Comparison of ENCODE assay signal across 11 mouse cellular contexts in genomic region chr2:172399901-172400300, GRCm38 (mm10). TPM values are rescaled to one million over a fixed set of nuclear protein-coding genes. Genes with fewer than 3 reads are reported as not detected.
A peak's percentile ranks its signal among the peaks of the same experiment; 100 is the strongest.
DNase-seq lines count a peak whose midpoint lies in the region; ATAC-seq and TF ChIP-seq lines count a peak whose summit lies in the region.
"Had no signal": no experiment of that assay in that cellular context is flagged by ENCODE, and none has a peak within 500 bp of the region (broad histone marks: within the 10 kb centered on the region; RNA-seq: fewer than 3 reads in every experiment).

No protein-coding gene starts in this region.

- no peak overlapping the region for H3K4me3 ChIP-seq in intestine, embryonic 14.5 days (ENCODE audit: low read depth, low read length)
- H3K4me3 ChIP-seq in intestine, embryonic 16.5 days (ENCODE audit: low read length), result no peak overlapping the region
- H3K4me3 ChIP-seq in CH12.LX (replicated peaks in 1 of 3; ENCODE audit: low read depth in 2 of 3, low read length in 2 of 3, poor library complexity in 1 of 3), result peak overlapping the region in 1 of 3 experiments; percentile 9
- no peak overlapping the region for H3K4me3 ChIP-seq in hindbrain, embryonic 12.5 days
- H3K4me3 ChIP-seq: gastrocnemius, adult 2 months; layer of hippocampus, adult 2 months had no signal

- H3K36me3 ChIP-seq in intestine, embryonic 14.5 days (ENCODE audit: control insufficient read depth, insufficient read depth, low read length), result no peaks in the 10 kb centered on the region
- H3K36me3 ChIP-seq in intestine, embryonic 16.5 days (ENCODE audit: control insufficient read depth, insufficient read depth, low read length), result no peaks in the 10 kb centered on the region
- H3K36me3 ChIP-seq in CH12.LX (replicated peaks in 1 of 2; ENCODE audit: control insufficient read depth in 1 of 2, insufficient read depth in 1 of 2, low read length in 1 of 2), result peaks cover 0 to 23% of the 10 kb centered on the region in 2 experiments
- H3K36me3 ChIP-seq in hindbrain, embryonic 12.5 days, result no peaks in the 10 kb centered on the region

- H3K27me3 ChIP-seq in intestine, embryonic 14.5 days (replicated peaks; ENCODE audit: control insufficient read depth, insufficient read depth, low read length), result no peaks in the 10 kb centered on the region
- H3K27me3 ChIP-seq in intestine, embryonic 16.5 days (replicated peaks; ENCODE audit: control insufficient read depth, insufficient read depth, low read length), result no peaks in the 10 kb centered on the region
- H3K27me3 ChIP-seq in CH12.LX (replicated peaks), result no peaks in the 10 kb centered on the region
- no peaks in the 10 kb centered on the region for H3K27me3 ChIP-seq in hindbrain, embryonic 12.5 days

- intact Hi-C loops in left cerebral cortex, postnatal 14 days (cut with DNase I), result no loop called here

- TF ChIP-seq EP300 in CH12.LX (IDR thresholded peaks at IDR 0.05; ENCODE audit: low read length), result 0 out of 2 replicates have a peak, but pooled peaks have one; percentile 16

- no peak for TF ChIP-seq POLR2A in CH12.LX (IDR thresholded peaks at IDR 0.05; ENCODE audit: low read depth, low read length)

- dilution Hi-C loops in CH12.LX (cut with MboI; ENCODE audit: extremely low pct_ligation_motif_present, extremely low pct_unique_long_range_greater_than_20kb, low sequenced_read_pairs), result no loop called here

- 29% methylated on average over 9 of the region's 9 CpGs for WGBS in intestine, embryonic 14.5 days
- WGBS in intestine, embryonic 16.5 days, result 30% methylated on average over 9 of the region's 9 CpGs
- WGBS in hindbrain, embryonic 12.5 days, result 26% methylated on average over 9 of the region's 9 CpGs

- H3K9me3 ChIP-seq in intestine, embryonic 14.5 days (ENCODE audit: control insufficient read depth, low read length), result no peaks in the 10 kb centered on the region
- H3K9me3 ChIP-seq in intestine, embryonic 16.5 days (ENCODE audit: control insufficient read depth, low read length), result no peaks in the 10 kb centered on the region
- H3K9me3 ChIP-seq in CH12.LX (replicated peaks; ENCODE audit: low read length), result peaks cover 7% of the 10 kb centered on the region
- no peaks in the 10 kb centered on the region for H3K9me3 ChIP-seq in hindbrain, embryonic 12.5 days (replicated peaks)

- in situ Hi-C loops in CH12.LX (cut with MboI; ENCODE audit: low pct_ligation_motif_present, low pct_unique_long_range_greater_than_20kb, low sequenced_read_pairs), result no loop called here

- no peak for DNase-seq in intestine, embryonic 14.5 days (ENCODE audit: low spot score)
- DNase-seq in CH12.LX (ENCODE audit: extremely low read depth), result peak; percentile 82
- peak; percentile 57 to 58 for DNase-seq in monocyte, adult 2 months (ENCODE audit: low read depth in 1 of 2, low spot score in 2 of 2)
- no peak for DNase-seq in left cerebral cortex, postnatal 14 days (ENCODE audit: low spot score in 2 of 2)
- DNase-seq in kidney, postnatal 10 days, result no peak
- no peak for DNase-seq in embryo, embryonic 9.5 days (ENCODE audit: extremely low spot score)
- DNase-seq: cerebellum, postnatal 25 days; gastrocnemius, adult 2 months had no signal

- TF ChIP-seq RAD21 in CH12.LX (IDR thresholded peaks at IDR 0.05; ENCODE audit: low read depth, low read length), result no peak

- no peaks in the 10 kb centered on the region for H3K4me1 ChIP-seq in intestine, embryonic 14.5 days (replicated peaks; ENCODE audit: control insufficient read depth, insufficient read depth, low read length)
- H3K4me1 ChIP-seq in intestine, embryonic 16.5 days (ENCODE audit: control insufficient read depth, insufficient read depth, low read length), result no peaks in the 10 kb centered on the region
- peaks cover 34 to 81% of the 10 kb centered on the region in 2 experiments for H3K4me1 ChIP-seq in CH12.LX (ENCODE audit: control insufficient read depth in 1 of 2, insufficient read depth in 2 of 2)
- H3K4me1 ChIP-seq in hindbrain, embryonic 12.5 days, result peaks cover 15% of the 10 kb centered on the region

- no peak overlapping the region for H3K4me2 ChIP-seq in intestine, embryonic 14.5 days (ENCODE audit: low read length)
- no peak overlapping the region for H3K4me2 ChIP-seq in intestine, embryonic 16.5 days (ENCODE audit: low read depth, low read length)
- peak overlapping the region; percentile 49 for H3K4me2 ChIP-seq in CH12.LX (ENCODE audit: insufficient read depth, low read depth, poor library complexity, severe bottlenecking)
- H3K4me2 ChIP-seq in hindbrain, embryonic 12.5 days (replicated peaks), result no peak overlapping the region

- H3K79me2 ChIP-seq in CH12.LX (replicated peaks; ENCODE audit: control insufficient read depth, extremely low read depth, insufficient read depth, poor library complexity, severe bottlenecking), result no peaks in the 10 kb centered on the region; the same call in 1 of the 2 replicates

- H3K9ac ChIP-seq in intestine, embryonic 14.5 days (ENCODE audit: low read length), result no peak overlapping the region
- H3K9ac ChIP-seq in intestine, embryonic 16.5 days (ENCODE audit: low read depth, low read length), result no peak overlapping the region
- H3K9ac ChIP-seq in CH12.LX (ENCODE audit: insufficient read depth, low read depth), result peak overlapping the region; percentile 12; the same call in 1 of the 2 replicates
- no peak overlapping the region for H3K9ac ChIP-seq in hindbrain, embryonic 12.5 days

- no peak for TF ChIP-seq CTCF in CH12.LX (conservative IDR thresholded peaks at IDR 0.05 in 1 of 2, IDR thresholded peaks at IDR 0.05 in 1 of 2; ENCODE audit: low read depth in 2 of 2, low read length in 2 of 2)

- peak; percentile 19; the same call in 1 of the 2 replicates for ATAC-seq in intestine, embryonic 14.5 days (replicated peaks; ENCODE audit: low FRiP score, low TSS enrichment, low read depth)
- ATAC-seq in intestine, embryonic 16.5 days, result no peak
- peak; percentile 32; the same call in 1 of the 2 replicates for ATAC-seq in hindbrain, embryonic 12.5 days (ENCODE audit: low FRiP score)

- H3K27ac ChIP-seq in intestine, embryonic 14.5 days (ENCODE audit: low read depth), result no peak overlapping the region
- no peak overlapping the region for H3K27ac ChIP-seq in intestine, embryonic 16.5 days (ENCODE audit: low read length)
- H3K27ac ChIP-seq in CH12.LX (ENCODE audit: insufficient read depth, low read depth), result peak overlapping the region; percentile 64
- no peak overlapping the region for H3K27ac ChIP-seq in hindbrain, embryonic 12.5 days
- H3K27ac ChIP-seq: layer of hippocampus, adult 2 months had no signal

TF ChIP-seq in CH12.LX, 34 proteins besides CTCF, POLR2A, EP300 and RAD21 (continues in another document):
- TF ChIP-seq POLR2AphosphoS2 (IDR thresholded peaks at IDR 0.05; ENCODE audit: low read depth, low read length) (no peak), ZMIZ1 (IDR thresholded peaks at IDR 0.05; ENCODE audit: low read depth, low read length) (no peak), IRF4 (IDR thresholded peaks at IDR 0.05; ENCODE audit: low read depth, low read length) (no peak), MXI1 (IDR thresholded peaks at IDR 0.05; ENCODE audit: low read depth, low read length) (peak; percentile 39; the same call in 1 of the 2 replicates), CHD1 (IDR thresholded peaks at IDR 0.05; ENCODE audit: low read depth, low read length) (no peak), HCFC1 (IDR thresholded peaks at IDR 0.05; ENCODE audit: low read depth, low read length) (no peak)

RNA-seq across cellular contexts. Expression of gene Cass4, which starts 6.3 kb away (rescaled TPM):
- 0.20 and 0.45 TPM in 2 replicates for polyA plus RNA-seq in intestine, embryonic 14.5 days (2014; fragmentation: Nextera tagmentation; extraction: Ambion mirVana)
- 0.17 and 0.21 TPM in 2 replicates for polyA plus RNA-seq in intestine, embryonic 16.5 days (2015; fragmentation: Nextera tagmentation; extraction: Ambion mirVana)
- total RNA-seq in CH12.LX (2012; rRNA removed) (3.8 and 5.3 TPM in 2 replicates), CH12.LX (2014; rRNA removed) (2.9 and 3.3 TPM in 2 replicates)
- 3.7 and 3.8 TPM in 2 replicates for polyA plus RNA-seq in CH12.LX (2012; ENCODE audit: insufficient read length, low read depth)
- 0.14 and 0.38 TPM in 2 replicates for polyA plus RNA-seq in hindbrain, embryonic 12.5 days (2016; fragmentation: Nextera tagmentation; extraction: Ambion mirVana)
- total RNA-seq in left cerebral cortex, postnatal 14 days (2021), result under 1 TPM; 0.53 to 0.85 TPM

RNA-seq across cellular contexts. Expression of gene Cstf1, which starts 29.4 kb away (rescaled TPM):
- 44.0 and 45.6 TPM in 2 replicates for polyA plus RNA-seq in intestine, embryonic 14.5 days (2014; fragmentation: Nextera tagmentation; extraction: Ambion mirVana)
- 30.8 and 33.7 TPM in 2 replicates for polyA plus RNA-seq in intestine, embryonic 16.5 days (2015; fragmentation: Nextera tagmentation; extraction: Ambion mirVana)
- total RNA-seq in CH12.LX (2012; rRNA removed) (44.2 and 52.1 TPM in 2 replicates), CH12.LX (2014; rRNA removed) (59.0 and 62.1 TPM in 2 replicates)
- polyA plus RNA-seq in CH12.LX (2012; ENCODE audit: insufficient read length, low read depth), result 49.6 and 53.2 TPM in 2 replicates
- 37.3 and 37.5 TPM in 2 replicates for polyA plus RNA-seq in hindbrain, embryonic 12.5 days (2016; fragmentation: Nextera tagmentation; extraction: Ambion mirVana)
- total RNA-seq in left cerebral cortex, postnatal 14 days (2021), result 10 to 100 TPM; 22.5 to 25.4 TPM

RNA-seq across cellular contexts. Expression of gene Aurka, which starts 29.6 kb away (rescaled TPM):
- 121 and 127 TPM in 2 replicates for polyA plus RNA-seq in intestine, embryonic 14.5 days (2014; fragmentation: Nextera tagmentation; extraction: Ambion mirVana)
- polyA plus RNA-seq in intestine, embryonic 16.5 days (2015; fragmentation: Nextera tagmentation; extraction: Ambion mirVana), result 87.4 and 103 TPM in 2 replicates
- total RNA-seq in CH12.LX (2012; rRNA removed) (88.6 and 103 TPM in 2 replicates), CH12.LX (2014; rRNA removed) (73.6 and 84.4 TPM in 2 replicates)
- 113 and 128 TPM in 2 replicates for polyA plus RNA-seq in CH12.LX (2012; ENCODE audit: insufficient read length, low read depth)
- polyA plus RNA-seq in hindbrain, embryonic 12.5 days (2016; fragmentation: Nextera tagmentation; extraction: Ambion mirVana), result 78.8 and 85.6 TPM in 2 replicates
- total RNA-seq in left cerebral cortex, postnatal 14 days (2021), result 1 to 10 TPM; 1.8 to 2.1 TPM

RNA-seq across cellular contexts. Expression of gene Rtf2, which starts 40.5 kb away (rescaled TPM):
- 75.2 and 75.3 TPM in 2 replicates for polyA plus RNA-seq in intestine, embryonic 14.5 days (2014; fragmentation: Nextera tagmentation; extraction: Ambion mirVana)
- 78.1 and 79.4 TPM in 2 replicates for polyA plus RNA-seq in intestine, embryonic 16.5 days (2015; fragmentation: Nextera tagmentation; extraction: Ambion mirVana)
- total RNA-seq in CH12.LX (2012; rRNA removed) (61.4 and 66.6 TPM in 2 replicates), CH12.LX (2014; rRNA removed) (58.5 and 60.3 TPM in 2 replicates)
- 72.9 and 90.2 TPM in 2 replicates for polyA plus RNA-seq in CH12.LX (2012; ENCODE audit: insufficient read length, low read depth)
- polyA plus RNA-seq in hindbrain, embryonic 12.5 days (2016; fragmentation: Nextera tagmentation; extraction: Ambion mirVana), result 86.5 and 93.0 TPM in 2 replicates
- 10 to 100 TPM; 67.1 to 69.8 TPM for total RNA-seq in left cerebral cortex, postnatal 14 days (2021)

RNA-seq across cellular contexts. Expression of gene Fam210b, which starts 54.5 kb away (rescaled TPM):
- 9.1 and 9.5 TPM in 2 replicates for polyA plus RNA-seq in intestine, embryonic 14.5 days (2014; fragmentation: Nextera tagmentation; extraction: Ambion mirVana)
- polyA plus RNA-seq in intestine, embryonic 16.5 days (2015; fragmentation: Nextera tagmentation; extraction: Ambion mirVana), result 15.0 and 16.6 TPM in 2 replicates
- 1.1 and 1.5 TPM in 2 replicates for total RNA-seq in CH12.LX (2012; rRNA removed)
- 0.58 and 0.68 TPM in 2 replicates for total RNA-seq in CH12.LX (2014; rRNA removed)
- 1.1 and 1.2 TPM in 2 replicates for polyA plus RNA-seq in CH12.LX (2012; ENCODE audit: insufficient read length, low read depth)
- 31.8 and 33.1 TPM in 2 replicates for polyA plus RNA-seq in hindbrain, embryonic 12.5 days (2016; fragmentation: Nextera tagmentation; extraction: Ambion mirVana)
- 10 to 100 TPM; 13.9 to 15.8 TPM for total RNA-seq in left cerebral cortex, postnatal 14 days (2021)

Comparison
In these comparisons a context has a peak if more than half of its experiments do, and no peak if none do; other contexts are left out.
1. DNase-seq: peak in CH12.LX (single experiment) and monocyte, adult 2 months (2 of 2); none in intestine, embryonic 14.5 days (single experiment), left cerebral cortex, postnatal 14 days (0 of 2), kidney, postnatal 10 days (single experiment) and embryo, embryonic 9.5 days (single experiment).